Mouse (Mus musculus): ENCODE measurements around the gene Htr1d. TPM values are rescaled to one million over a fixed set of nuclear protein-coding genes. Genes with fewer than 3 reads are reported as not detected.

Gene Htr1d
- polyA plus RNA-seq (2015; fragmentation: Illumina TruSeq; extraction: RNeasy Lipid Tissue Mini Kit (QIAGEN cat#74804); ENCODE audit: low read depth, low replicate concordance) = 2.3 TPM

DNA sequence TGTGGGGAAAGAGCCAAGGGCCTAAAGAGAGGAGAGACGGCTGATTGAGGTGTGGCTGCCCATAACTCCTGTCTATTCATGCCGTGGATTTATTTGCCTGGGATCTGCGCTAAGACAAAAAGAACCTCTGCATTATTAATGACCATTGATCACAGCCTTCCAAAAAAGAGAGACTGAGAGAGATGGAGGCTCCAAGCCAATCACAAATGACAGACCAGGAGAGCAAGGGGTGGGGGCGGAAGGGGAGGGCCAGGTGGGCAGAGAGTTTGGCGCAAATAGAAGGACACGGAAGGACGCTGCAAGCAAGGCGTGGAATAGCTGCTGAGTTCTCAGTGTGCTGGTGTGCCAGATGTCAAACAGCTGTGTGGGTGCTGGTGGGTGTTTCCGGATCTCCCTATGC lies at the start of gene Htr1d:
Gene Htr1d (plus strand): TSS at position 301 of the 400 bp plus-strand sequence.

DNA sequence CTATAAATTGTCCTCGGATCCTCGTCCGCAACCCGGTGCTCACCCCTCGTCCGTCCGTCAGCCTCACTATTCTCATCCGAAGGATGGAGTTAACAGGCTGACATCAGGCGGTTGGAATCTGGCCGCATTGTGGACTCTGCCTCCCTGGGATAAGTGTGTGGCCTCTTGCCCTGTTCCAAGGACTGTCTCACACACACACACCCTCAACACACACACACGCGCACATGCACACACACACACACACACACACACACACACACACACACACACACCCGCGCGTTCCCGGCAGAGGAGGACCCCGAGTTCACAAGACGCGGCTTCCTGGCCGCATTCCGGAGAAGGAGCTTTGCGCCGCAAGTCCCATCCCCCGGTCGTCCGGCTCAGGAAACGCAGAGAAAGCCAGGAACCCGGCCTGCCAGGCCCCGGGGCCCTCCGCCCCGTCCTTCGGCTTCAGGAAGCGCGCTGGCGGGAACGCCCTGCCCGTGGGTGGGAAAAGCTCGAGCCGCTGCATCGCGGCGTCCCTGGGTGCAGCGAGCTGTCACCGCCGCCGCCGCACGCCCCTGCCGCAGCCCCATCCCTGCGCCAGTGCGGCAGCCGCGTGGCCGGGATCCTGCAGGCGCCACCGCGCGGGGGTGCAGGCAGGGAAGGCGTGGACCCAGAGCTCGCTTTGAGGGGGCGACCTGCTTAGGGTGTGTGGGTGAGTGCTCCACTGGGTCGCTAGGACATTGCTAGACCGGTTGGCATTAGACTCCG lies 38.9 kb downstream of the Htr1d start, which contains the start of gene 6030445D17Rik:
Gene 6030445D17Rik (plus strand): TSS at position 165 of the 753 bp plus-strand sequence.

DNA sequence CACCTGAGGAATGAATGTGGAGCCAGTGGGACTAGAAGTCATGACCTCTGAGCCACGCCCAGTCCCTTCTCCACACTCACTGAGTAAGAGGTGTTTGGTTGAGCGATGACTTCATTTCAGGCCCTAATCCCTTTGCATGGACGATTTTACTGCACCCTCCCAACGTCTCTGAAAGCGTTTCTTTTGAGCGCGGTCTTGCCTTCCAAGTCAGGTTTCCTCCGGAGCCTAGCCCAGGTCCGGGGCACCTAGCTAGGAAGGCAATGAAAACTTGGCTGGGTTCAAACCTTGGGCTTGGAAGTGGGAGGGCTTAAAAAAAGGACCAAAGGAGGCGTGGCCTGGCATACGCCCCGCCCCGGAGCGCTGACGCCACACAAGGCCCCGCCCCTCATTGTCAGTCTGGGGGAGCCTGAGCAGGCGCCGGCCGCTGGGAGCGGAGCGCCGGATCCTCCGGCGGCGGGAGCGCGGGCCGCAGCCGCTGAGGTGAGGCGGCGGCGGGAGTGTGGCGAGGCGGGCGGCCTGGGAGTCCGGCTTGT lies 46.1 kb downstream of the Htr1d start, which contains the start of gene Luzp1:
Gene Luzp1 (plus strand): TSS at position 391 of the 533 bp plus-strand sequence.

Other genes starting within 250 kb of the Htr1d start
- 2.6 TPM for gene Asap3, start 217.2 kb upstream of the Htr1d start, polyA plus RNA-seq (2015; fragmentation: Illumina TruSeq; extraction: RNeasy Lipid Tissue Mini Kit (QIAGEN cat#74804); ENCODE audit: low read depth, low replicate concordance)
- 1.1 TPM for gene Tcea3, start 175.8 kb upstream of the Htr1d start, polyA plus RNA-seq (2015; fragmentation: Illumina TruSeq; extraction: RNeasy Lipid Tissue Mini Kit (QIAGEN cat#74804); ENCODE audit: low read depth, low replicate concordance)
- gene Zfp46, start 138.8 kb upstream of the Htr1d start, polyA plus RNA-seq (2015; fragmentation: Illumina TruSeq; extraction: RNeasy Lipid Tissue Mini Kit (QIAGEN cat#74804); ENCODE audit: low read depth, low replicate concordance) = 30.4 TPM
- gene Hnrnpr, start 112.6 kb upstream of the Htr1d start, polyA plus RNA-seq (2015; fragmentation: Illumina TruSeq; extraction: RNeasy Lipid Tissue Mini Kit (QIAGEN cat#74804); ENCODE audit: low read depth, low replicate concordance) = 74.6 TPM
- 0.34 TPM for gene 6030445D17Rik, start 38.7 kb downstream of the Htr1d start, polyA plus RNA-seq (2015; fragmentation: Illumina TruSeq; extraction: RNeasy Lipid Tissue Mini Kit (QIAGEN cat#74804); ENCODE audit: low read depth, low replicate concordance)
- 41.1 TPM for gene Luzp1, start 46.2 kb downstream of the Htr1d start, polyA plus RNA-seq (2015; fragmentation: Illumina TruSeq; extraction: RNeasy Lipid Tissue Mini Kit (QIAGEN cat#74804); ENCODE audit: low read depth, low replicate concordance)
- gene Kdm1a, start 179.2 kb downstream of the Htr1d start, polyA plus RNA-seq (2015; fragmentation: Illumina TruSeq; extraction: RNeasy Lipid Tissue Mini Kit (QIAGEN cat#74804); ENCODE audit: low read depth, low replicate concordance) = 64.0 TPM
- gene Tex46, start 186.9 kb downstream of the Htr1d start, polyA plus RNA-seq (2015; fragmentation: Illumina TruSeq; extraction: RNeasy Lipid Tissue Mini Kit (QIAGEN cat#74804); ENCODE audit: low read depth, low replicate concordance) = not detected
- not detected for gene Lactbl1, start 199.1 kb downstream of the Htr1d start, polyA plus RNA-seq (2015; fragmentation: Illumina TruSeq; extraction: RNeasy Lipid Tissue Mini Kit (QIAGEN cat#74804); ENCODE audit: low read depth, low replicate concordance)

All from brain, adult 10 weeks (tissue).